Comparison of ENCODE assay signal across 8 mouse cellular contexts in genomic region chr10:25359208-25359958, GRCm38 (mm10). TPM values are rescaled to one million over a fixed set of nuclear protein-coding genes. Genes with fewer than 3 reads are reported as not detected.
DNase-seq lines count a peak whose midpoint lies in the region; ATAC-seq and TF ChIP-seq lines count a peak whose summit lies in the region.

Gene Epb41l2, plus strand, starts transcription at chr10:25359798.

- H3K9me3 ChIP-seq in CH12.LX (replicated peaks; ENCODE audit: low read length), result peaks cover under 1% of the 10 kb centered on the region
- H3K9me3 ChIP-seq in forebrain, embryonic 11.5 days (ENCODE audit: control insufficient read depth, low read length), result no peaks in the 10 kb centered on the region
- no peaks in the 10 kb centered on the region for H3K9me3 ChIP-seq in heart, embryonic 15.5 days (replicated peaks)
- H3K9me3 ChIP-seq in liver, embryonic 13.5 days (replicated peaks), result no peaks in the 10 kb centered on the region
- H3K9me3 ChIP-seq in stomach, embryonic 14.5 days (ENCODE audit: control insufficient read depth, low read depth, low read length), result no peaks in the 10 kb centered on the region

- H3K9ac ChIP-seq in CH12.LX (ENCODE audit: insufficient read depth, low read depth), result peak within 1 kb of the TSS; percentile 72
- peak within 1 kb of the TSS; percentile 75 for H3K9ac ChIP-seq in forebrain, embryonic 11.5 days (ENCODE audit: low read length)
- peak within 1 kb of the TSS; percentile 86 for H3K9ac ChIP-seq in heart, embryonic 15.5 days
- H3K9ac ChIP-seq in liver, embryonic 13.5 days, result peak within 1 kb of the TSS; percentile 83
- peak within 1 kb of the TSS; percentile 43 for H3K9ac ChIP-seq in stomach, embryonic 14.5 days (replicated peaks; ENCODE audit: low read depth, low read length)

- peak; percentile 84 for TF ChIP-seq POLR2A in CH12.LX (IDR thresholded peaks at IDR 0.05; ENCODE audit: low read depth, low read length)

- H3K4me2 ChIP-seq in CH12.LX (ENCODE audit: insufficient read depth, low read depth, poor library complexity, severe bottlenecking), result peak within 1 kb of the TSS; percentile 100
- peak within 1 kb of the TSS; percentile 91 for H3K4me2 ChIP-seq in forebrain, embryonic 11.5 days (ENCODE audit: low read depth, low read length, severe bottlenecking)
- peak within 1 kb of the TSS; percentile 71 for H3K4me2 ChIP-seq in heart, embryonic 15.5 days
- H3K4me2 ChIP-seq in liver, embryonic 13.5 days, result peak within 1 kb of the TSS; percentile 95
- peak within 1 kb of the TSS; percentile 54 for H3K4me2 ChIP-seq in stomach, embryonic 14.5 days (replicated peaks; ENCODE audit: low read depth, low read length)

- TF ChIP-seq EP300 in CH12.LX (IDR thresholded peaks at IDR 0.05; ENCODE audit: low read length), result no peak

- H3K27me3 ChIP-seq in CH12.LX (replicated peaks), result no peaks in the 10 kb centered on the region
- no peaks in the 10 kb centered on the region for H3K27me3 ChIP-seq in forebrain, embryonic 11.5 days (ENCODE audit: control insufficient read depth, insufficient read depth, low read length)
- no peaks in the 10 kb centered on the region for H3K27me3 ChIP-seq in heart, embryonic 15.5 days
- peaks cover 19% of the 10 kb centered on the region for H3K27me3 ChIP-seq in liver, embryonic 13.5 days
- no peaks in the 10 kb centered on the region for H3K27me3 ChIP-seq in stomach, embryonic 14.5 days (ENCODE audit: control insufficient read depth, insufficient read depth, low read length)

- peaks cover 0 to 3% of the 10 kb centered on the region in 2 experiments for H3K36me3 ChIP-seq in CH12.LX (replicated peaks in 1 of 2; ENCODE audit: control insufficient read depth in 1 of 2, insufficient read depth in 1 of 2, low read length in 1 of 2)
- H3K36me3 ChIP-seq in forebrain, embryonic 11.5 days (ENCODE audit: control insufficient read depth, insufficient read depth, low read length), result no peaks in the 10 kb centered on the region
- H3K36me3 ChIP-seq in heart, embryonic 15.5 days, result no peaks in the 10 kb centered on the region
- no peaks in the 10 kb centered on the region for H3K36me3 ChIP-seq in liver, embryonic 13.5 days
- no peaks in the 10 kb centered on the region for H3K36me3 ChIP-seq in stomach, embryonic 14.5 days (ENCODE audit: control insufficient read depth, insufficient read depth, low read length)

- no peak for TF ChIP-seq RAD21 in CH12.LX (IDR thresholded peaks at IDR 0.05; ENCODE audit: low read depth, low read length)

- peaks cover 15% of the 10 kb centered on the region for H3K79me2 ChIP-seq in CH12.LX (replicated peaks; ENCODE audit: control insufficient read depth, extremely low read depth, insufficient read depth, poor library complexity, severe bottlenecking)

- H3K4me3 ChIP-seq in CH12.LX (replicated peaks in 1 of 3; ENCODE audit: low read depth in 2 of 3, low read length in 2 of 3, poor library complexity in 1 of 3), result peak within 1 kb of the TSS; percentile 69 to 95 (median 89)
- peak within 1 kb of the TSS; percentile 77 for H3K4me3 ChIP-seq in forebrain, embryonic 11.5 days (ENCODE audit: low read depth, low read length)
- H3K4me3 ChIP-seq in heart, embryonic 15.5 days, result peak within 1 kb of the TSS; percentile 75
- peak within 1 kb of the TSS; percentile 81 for H3K4me3 ChIP-seq in liver, embryonic 13.5 days (replicated peaks)
- H3K4me3 ChIP-seq in stomach, embryonic 14.5 days (ENCODE audit: low read depth, low read length), result peak within 1 kb of the TSS; percentile 81

- no peak for TF ChIP-seq CTCF in CH12.LX (conservative IDR thresholded peaks at IDR 0.05 in 1 of 2, IDR thresholded peaks at IDR 0.05 in 1 of 2; ENCODE audit: low read depth in 2 of 2, low read length in 2 of 2)

- in situ Hi-C loops in CH12.LX (cut with MboI; ENCODE audit: low pct_ligation_motif_present, low pct_unique_long_range_greater_than_20kb, low sequenced_read_pairs), result no loop called here

- no peak within 1 kb of the TSS for H3K27ac ChIP-seq in CH12.LX (ENCODE audit: insufficient read depth, low read depth)
- H3K27ac ChIP-seq in forebrain, embryonic 11.5 days (ENCODE audit: low read depth, low read length), result no peak within 1 kb of the TSS
- peak within 1 kb of the TSS; percentile 91 for H3K27ac ChIP-seq in heart, embryonic 15.5 days
- peak within 1 kb of the TSS; percentile 66 for H3K27ac ChIP-seq in liver, embryonic 13.5 days
- H3K27ac ChIP-seq in stomach, embryonic 14.5 days (ENCODE audit: low read length), result peak within 1 kb of the TSS; percentile 79

- WGBS in forebrain, embryonic 11.5 days, result 1% methylated on average over 46 of the region's 55 CpGs
- under 1% methylated on average over 47 of the region's 55 CpGs for WGBS in heart, embryonic 15.5 days
- 1% methylated on average over 35 of the region's 55 CpGs for WGBS in liver, embryonic 13.5 days (ENCODE audit: insufficient replicate concordance)
- WGBS in stomach, embryonic 14.5 days, result under 1% methylated on average over 52 of the region's 55 CpGs

- dilution Hi-C loops in CH12.LX (cut with MboI; ENCODE audit: extremely low pct_ligation_motif_present, extremely low pct_unique_long_range_greater_than_20kb, low sequenced_read_pairs), result no loop called here

- DNase-seq in CH12.LX (ENCODE audit: extremely low read depth), result peak; percentile 72
- DNase-seq in c-Kit-positive CD71-positive TER-119-negative erythroid progenitor cells, embryonic 14.5 days (ENCODE audit: low read depth), result peak; percentile 70
- DNase-seq in forebrain, embryonic 11.5 days (ENCODE audit: low spot score), result peak; percentile 95
- DNase-seq in kidney, postnatal 25 days, result peak; percentile 92
- peak; percentile 86 for DNase-seq in liver, embryonic 13.5 days
- peak; percentile 90 to 93 for DNase-seq in natural killer cell, adult 2 months (ENCODE audit: low spot score in 2 of 2)

- H3K4me1 ChIP-seq in CH12.LX (ENCODE audit: control insufficient read depth in 1 of 2, insufficient read depth in 2 of 2), result peaks cover 0 to 27% of the 10 kb centered on the region in 2 experiments; a peak in 3 of 4 replicates
- H3K4me1 ChIP-seq in forebrain, embryonic 11.5 days (replicated peaks; ENCODE audit: control insufficient read depth, insufficient read depth, low read length), result peaks cover 2% of the 10 kb centered on the region; the same call in 1 of the 2 replicates
- H3K4me1 ChIP-seq in heart, embryonic 15.5 days (replicated peaks), result peaks cover 19% of the 10 kb centered on the region
- H3K4me1 ChIP-seq in liver, embryonic 13.5 days (replicated peaks), result peaks cover 22% of the 10 kb centered on the region
- H3K4me1 ChIP-seq in stomach, embryonic 14.5 days (ENCODE audit: control insufficient read depth, insufficient read depth, low read length), result peaks cover 15% of the 10 kb centered on the region

- peak; percentile 94 for ATAC-seq in forebrain, embryonic 11.5 days (replicated peaks; ENCODE audit: low FRiP score)
- peak; percentile 91 for ATAC-seq in heart, embryonic 15.5 days (replicated peaks; ENCODE audit: insufficient number of reproducible peaks, insufficient read depth, low FRiP score, low read depth)
- peak; percentile 94 for ATAC-seq in liver, embryonic 13.5 days (ENCODE audit: low read depth)
- peak; percentile 93 for ATAC-seq in stomach, embryonic 14.5 days (ENCODE audit: insufficient number of reproducible peaks, insufficient read depth, low FRiP score, low read depth)

TF ChIP-seq in CH12.LX, 34 proteins besides CTCF, POLR2A, EP300 and RAD21:
- TF ChIP-seq UBTF (IDR thresholded peaks at IDR 0.05; ENCODE audit: low read depth, low read length) (no peak), MEF2A (IDR thresholded peaks at IDR 0.05; ENCODE audit: borderline replicate concordance, low read depth, low read length) (peak; percentile 29; the same call in 1 of the 2 replicates), IRF4 (IDR thresholded peaks at IDR 0.05; ENCODE audit: low read depth, low read length) (0 out of 2 replicates have a peak, but pooled peaks have one; percentile 20), MAZ (IDR thresholded peaks at IDR 0.05; ENCODE audit: low read depth, low read length) (peak; percentile 54; the same call in 1 of the 2 replicates), NELFE (IDR thresholded peaks at IDR 0.05; ENCODE audit: low read depth, low read length) (peak; percentile 57), CHD2 (IDR thresholded peaks at IDR 0.05; ENCODE audit: low read length) (no peak), SIN3A (IDR thresholded peaks at IDR 0.05; ENCODE audit: low read length) (0 out of 2 replicates have a peak, but pooled peaks have one; percentile 34), ZMIZ1 (IDR thresholded peaks at IDR 0.05; ENCODE audit: low read depth, low read length) (0 out of 2 replicates have a peak, but pooled peaks have one; percentile 56), BHLHE40 (IDR thresholded peaks at IDR 0.05; ENCODE audit: low read depth, low read length) (peak; percentile 18; the same call in 1 of the 2 replicates), TCF12 (IDR thresholded peaks at IDR 0.05; ENCODE audit: low read depth, low read length) (peak; percentile 56)
TF ChIP-seq in CH12.LX: peak in this region for 8.

RNA-seq across cellular contexts. Expression of gene Epb41l2, which starts in this region (rescaled TPM):
- total RNA-seq in CH12.LX (2012; rRNA removed) (20.6 and 24.3 TPM in 2 replicates), CH12.LX (2014; rRNA removed) (25.9 and 28.4 TPM in 2 replicates)
- polyA plus RNA-seq in CH12.LX (2012; ENCODE audit: insufficient read length, low read depth), result 65.0 and 71.2 TPM in 2 replicates
- 43.5 and 46.4 TPM in 2 replicates for polyA plus RNA-seq in forebrain, embryonic 11.5 days (2014; fragmentation: Nextera tagmentation; extraction: Ambion mirVana)
- 41.8 and 53.9 TPM in 2 replicates for polyA plus RNA-seq in heart, embryonic 15.5 days (2015; fragmentation: Nextera tagmentation; extraction: Ambion mirVana)
- 9.0 and 12.5 TPM in 2 replicates for polyA plus RNA-seq in liver, embryonic 13.5 days (2015; fragmentation: Nextera tagmentation; extraction: Ambion mirVana)
- polyA plus RNA-seq in stomach, embryonic 14.5 days (2014; fragmentation: Nextera tagmentation; extraction: Ambion mirVana), result 65.3 and 70.8 TPM in 2 replicates

Comparison
In these comparisons a context has a peak if more than half of its experiments do, and no peak if none do; other contexts are left out.
1. H3K27ac ChIP-seq: peak in heart, embryonic 15.5 days (single experiment), liver, embryonic 13.5 days (single experiment) and stomach, embryonic 14.5 days (single experiment); none in CH12.LX (single experiment) and forebrain, embryonic 11.5 days (single experiment).
2. Peak in every context shown above with its lines, with median percentiles within 50 percentile points of each other: DNase-seq, H3K4me2 ChIP-seq, H3K4me3 ChIP-seq, H3K9ac ChIP-seq and ATAC-seq.